Mouse (Mus musculus) retina, embryonic 14.5 days (tissue): ENCODE results near the gene Dtnbp1.
A peak's percentile ranks its signal among the peaks of the same experiment; 100 is the strongest.

Source experiments
- DNase-seq: peaks from one replicate; pipeline ENCODE4 v3.0.0-alpha.2; 2015; ENCODE audit warnings: low spot score

The Dtnbp1 gene

GRCm38 (mm10) chr13:45001228-45001910 is 578 bp downstream of the Dtnbp1 start:
- DNase-seq: peak; percentile 61

GRCm38 (mm10) chr13:45000836-45001227 is 1.1 kb downstream of the Dtnbp1 start:
- peak; percentile 76 for DNase-seq

- DNase-seq: no peak
These were observed 2.7 kb downstream of the Dtnbp1 start for GRCm38 (mm10) chr13:44999211-44999610.

GRCm38 (mm10) chr13:44996339-44996738 is 5.6 kb downstream of the Dtnbp1 start:
- no peak for DNase-seq

- DNase-seq: no peak
These were observed 9.3 kb downstream of the Dtnbp1 start for GRCm38 (mm10) chr13:44992550-44993205.

- DNase-seq: no peak
These were observed 10.0 kb downstream of the Dtnbp1 start for GRCm38 (mm10) chr13:44991936-44992335.

GRCm38 (mm10) chr13:44990073-44990682 is 11.8 kb downstream of the Dtnbp1 start:
- DNase-seq: no peak

GRCm38 (mm10) chr13:44986352-44986751 is 15.6 kb downstream of the Dtnbp1 start:
- no peak for DNase-seq

GRCm38 (mm10) chr13:44985321-44985720 is 16.6 kb downstream of the Dtnbp1 start:
- DNase-seq: no peak

GRCm38 (mm10) chr13:44983635-44984401 is 18.1 kb downstream of the Dtnbp1 start:
- DNase-seq: no peak

- no peak for DNase-seq
These were observed 19.1 kb downstream of the Dtnbp1 start for GRCm38 (mm10) chr13:44982799-44983198.

GRCm38 (mm10) chr13:44979433-44979832 is 22.5 kb downstream of the Dtnbp1 start:
- no peak for DNase-seq

GRCm38 (mm10) chr13:44977483-44978141 is 24.3 kb downstream of the Dtnbp1 start:
- peak; percentile 79 for DNase-seq

- DNase-seq: peak; percentile 62
These were observed 24.9 kb downstream of the Dtnbp1 start for GRCm38 (mm10) chr13:44977059-44977458.

- no peak for DNase-seq
These were observed 41.2 kb downstream of the Dtnbp1 start for GRCm38 (mm10) chr13:44960542-44961291.

- DNase-seq: no peak
These were observed 44.9 kb downstream of the Dtnbp1 start for GRCm38 (mm10) chr13:44957049-44957448.

GRCm38 (mm10) chr13:44955781-44956180 is 46.2 kb downstream of the Dtnbp1 start:
- no peak for DNase-seq

GRCm38 (mm10) chr13:44954232-44954568 is 47.7 kb downstream of the Dtnbp1 start:
- DNase-seq: no peak

GRCm38 (mm10) chr13:44953546-44954231 is 48.3 kb downstream of the Dtnbp1 start:
- peak; percentile 44 for DNase-seq

GRCm38 (mm10) chr13:44952393-44953086 is 49.4 kb downstream of the Dtnbp1 start:
- peak; percentile 32 for DNase-seq
